Mouse (Mus musculus) granulocyte monocyte progenitor cell, adult 5-6 weeks (primary cell): Measurements from ENCODE around the gene Gm11115. TPM values are rescaled to one million over a fixed set of nuclear protein-coding genes. Genes with fewer than 3 reads are reported as not detected.

Experiments
- ATAC-seq: replicated peaks from 2 replicates; pipeline ENCODE4 v1.8.0; 2016; ENCODE audit warnings: mild to moderate bottlenecking, moderate TSS enrichment, inconsistent platforms; ENCODE audit not compliant: poor library complexity, severe bottlenecking
- total RNA-seq, 2 experiments: library from RNA; stranded (forward) in 1 of 2; stranded (reverse) in 1 of 2; fragments of 200-712, 200-1000 nt in 1 of 2; fragments of >200 nt in 1 of 2; fragmentation: Nextera tagmentation in 1 of 2; gene quantifications; 2 replicates each; pipeline ENCODE4 v1.2.3; 2014 to 2017

The Gm11115 gene
- not detected in 2 replicates for total RNA-seq (2014; fragmentation: Nextera tagmentation)
- not detected in 2 replicates for total RNA-seq (2017)

DNA sequence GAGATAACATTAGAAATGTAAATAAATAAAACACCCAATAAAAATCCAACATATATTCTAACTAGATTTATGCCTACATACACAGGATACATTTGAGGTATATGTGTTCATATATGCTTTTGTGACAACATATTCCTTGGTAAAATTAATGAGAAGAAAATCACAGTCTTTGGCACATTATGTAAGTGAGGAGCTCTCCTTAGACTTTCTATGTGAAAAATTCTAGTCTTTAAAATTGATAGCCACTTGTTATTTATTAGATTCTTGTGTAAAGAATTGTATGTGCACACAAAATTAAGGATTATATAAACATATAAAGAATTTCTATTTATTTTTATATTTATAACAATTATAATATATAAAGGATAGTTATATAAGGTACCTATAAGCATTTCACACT lies at the start of gene Gm11115:
Gene Gm11115 (minus strand): TSS at position 101 of the 400 bp plus-strand sequence.
- no peak for ATAC-seq

DNA sequence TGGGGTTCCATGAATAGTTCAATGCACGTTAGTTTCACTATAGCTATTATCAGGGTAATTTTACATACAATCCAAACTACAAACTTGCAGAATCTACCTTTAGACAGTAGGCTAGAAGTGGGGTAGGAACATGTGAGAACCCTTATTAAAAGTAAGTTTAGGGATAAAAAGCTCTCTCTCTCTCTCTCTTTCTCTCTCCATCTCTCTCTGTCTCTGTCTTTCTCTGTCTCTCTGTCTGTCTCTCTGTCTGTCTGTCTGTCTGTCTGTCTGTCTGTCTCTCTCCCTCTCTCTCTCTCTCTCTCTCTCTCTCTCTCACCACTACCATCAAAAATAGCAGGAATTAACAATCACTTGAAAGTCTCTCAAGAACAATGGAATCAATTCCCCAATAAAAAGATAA lies 42.5 kb downstream of the Gm11115 start, which contains the start of gene Gm11116:
Gene Gm11116 (minus strand): TSS at position 101 of the 400 bp plus-strand sequence.
- no peak for ATAC-seq

Other genes starting within 250 kb of the Gm11115 start
- not detected in 2 replicates for gene Csn3, start 228.5 kb downstream of the Gm11115 start, total RNA-seq (2014; fragmentation: Nextera tagmentation)
- not detected in 2 replicates for gene Csn3, start 228.5 kb downstream of the Gm11115 start, total RNA-seq (2017)
- gene 2310003L06Rik, start 184.6 kb downstream of the Gm11115 start, total RNA-seq (2014; fragmentation: Nextera tagmentation), result not detected in 2 replicates
- gene 2310003L06Rik, start 184.6 kb downstream of the Gm11115 start, total RNA-seq (2017), result not detected in 2 replicates
- not detected in 2 replicates for gene Gm28434, start 184.6 kb downstream of the Gm11115 start, total RNA-seq (2014; fragmentation: Nextera tagmentation)
- gene Gm28434, start 184.6 kb downstream of the Gm11115 start, total RNA-seq (2017), result not detected in 2 replicates
- gene Cabs1, start 174.7 kb downstream of the Gm11115 start, total RNA-seq (2014; fragmentation: Nextera tagmentation), result not detected in 2 replicates
- not detected in 2 replicates for gene Cabs1, start 174.7 kb downstream of the Gm11115 start, total RNA-seq (2017)
- not detected in 2 replicates for gene Smr3a, start 151.6 kb downstream of the Gm11115 start, total RNA-seq (2014; fragmentation: Nextera tagmentation)
- not detected in 2 replicates for gene Smr3a, start 151.6 kb downstream of the Gm11115 start, total RNA-seq (2017)
- not detected in 2 replicates for gene Smr2, start 67.5 kb downstream of the Gm11115 start, total RNA-seq (2014; fragmentation: Nextera tagmentation)
- gene Smr2, start 67.5 kb downstream of the Gm11115 start, total RNA-seq (2017), result not detected in 2 replicates
- not detected in 2 replicates for gene Gm11116, start 42.6 kb downstream of the Gm11115 start, total RNA-seq (2014; fragmentation: Nextera tagmentation)
- gene Gm11116, start 42.6 kb downstream of the Gm11115 start, total RNA-seq (2017), result not detected in 2 replicates
- not detected in 2 replicates for gene Gm7714, start 114.8 kb upstream of the Gm11115 start, total RNA-seq (2014; fragmentation: Nextera tagmentation)
- gene Gm7714, start 114.8 kb upstream of the Gm11115 start, total RNA-seq (2017), result not detected in 2 replicates
- not detected in 2 replicates for gene Prol1, start 163.2 kb upstream of the Gm11115 start, total RNA-seq (2014; fragmentation: Nextera tagmentation)
- not detected in 2 replicates for gene Prol1, start 163.2 kb upstream of the Gm11115 start, total RNA-seq (2017)
- not detected in 2 replicates for gene Amtn, start 222.0 kb upstream of the Gm11115 start, total RNA-seq (2014; fragmentation: Nextera tagmentation)
- not detected in 2 replicates for gene Amtn, start 222.0 kb upstream of the Gm11115 start, total RNA-seq (2017)